Mouse (Mus musculus) gastrocnemius, adult 8-10 months (tissue): ENCODE measurements at regions not wholly inside any gene's neighbourhood (a gene's known extent, or its start where the extent isn't known, plus 50 kb on each side); places are given as distances from the start of the nearest gene placed in this dataset.

Experiments
- DNase-seq, 2 experiments: peaks; one replicate each; pipeline ENCODE4 v3.0.0; 2022; ENCODE audit warnings: low spot score in 2 of 2

DNA sequence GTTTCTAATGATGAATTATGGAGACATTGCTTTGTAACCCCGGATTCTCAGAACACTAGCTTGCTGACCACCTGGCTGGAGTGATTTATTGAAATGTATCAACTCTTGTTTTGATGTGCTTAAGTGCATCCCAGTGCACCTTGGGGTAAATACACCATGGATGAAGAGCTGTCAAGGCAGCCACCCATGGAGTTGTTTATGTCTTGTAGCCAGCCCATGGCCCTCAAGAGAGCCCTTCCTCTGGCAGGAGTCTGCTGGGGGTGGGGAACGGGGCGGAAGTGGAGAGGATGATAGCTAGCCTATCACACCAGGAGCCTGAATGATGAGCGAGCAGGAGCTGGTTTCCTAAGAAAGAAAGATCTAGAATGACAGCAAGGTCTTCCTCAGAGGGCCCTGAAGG is 128.6 kb upstream of the A1bg start:
- no peak for DNase-seq

DNA sequence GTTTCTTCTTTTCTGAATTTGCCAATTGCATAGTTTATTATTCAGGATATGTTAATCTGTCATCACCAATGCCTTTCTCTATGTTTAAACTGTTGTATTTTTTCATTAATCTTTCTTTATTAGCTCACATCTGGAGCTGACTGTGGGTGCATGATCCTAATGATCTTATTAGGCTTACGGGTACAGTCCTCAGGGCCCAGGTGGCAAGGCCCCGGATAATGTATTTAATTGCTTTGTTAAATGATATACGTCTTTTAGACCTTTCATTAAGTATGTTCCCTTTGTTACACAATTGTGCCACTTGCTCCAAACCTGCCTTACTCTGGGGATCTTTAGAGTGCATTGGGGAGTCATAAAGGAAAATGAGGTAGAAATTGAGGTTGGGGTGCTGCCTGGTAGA is 86.7 kb upstream of the A1bg start:
- DNase-seq: no peak

DNA sequence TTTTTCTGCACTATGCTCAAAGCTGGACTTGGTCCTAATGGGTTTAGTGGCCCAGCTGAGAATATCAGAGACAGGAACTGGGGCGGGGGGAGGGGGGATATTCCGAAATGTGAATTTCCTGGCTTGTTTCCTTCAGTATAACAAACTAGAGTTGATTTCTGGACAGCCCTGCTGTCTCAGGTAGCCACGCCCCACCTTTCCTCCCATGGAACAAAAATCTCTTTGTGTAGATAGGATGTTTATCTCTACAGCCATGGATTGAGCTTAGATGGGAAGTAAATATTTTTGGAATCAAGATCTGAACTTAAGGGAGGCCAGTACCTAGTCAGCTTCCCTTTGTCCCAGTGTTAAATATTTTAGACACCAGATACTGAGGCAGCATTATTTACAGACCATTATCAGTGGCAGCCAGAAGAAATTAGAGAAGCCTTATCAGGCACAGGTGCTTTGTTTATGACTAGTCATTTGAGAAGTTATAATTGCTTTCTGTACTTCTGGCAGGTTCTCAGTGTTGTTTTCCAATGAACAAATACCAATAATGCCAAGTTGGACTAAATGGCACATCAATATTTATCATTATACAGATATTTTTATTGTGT is 84.7 kb upstream of the A1bg start:
- DNase-seq: no peak

DNA sequence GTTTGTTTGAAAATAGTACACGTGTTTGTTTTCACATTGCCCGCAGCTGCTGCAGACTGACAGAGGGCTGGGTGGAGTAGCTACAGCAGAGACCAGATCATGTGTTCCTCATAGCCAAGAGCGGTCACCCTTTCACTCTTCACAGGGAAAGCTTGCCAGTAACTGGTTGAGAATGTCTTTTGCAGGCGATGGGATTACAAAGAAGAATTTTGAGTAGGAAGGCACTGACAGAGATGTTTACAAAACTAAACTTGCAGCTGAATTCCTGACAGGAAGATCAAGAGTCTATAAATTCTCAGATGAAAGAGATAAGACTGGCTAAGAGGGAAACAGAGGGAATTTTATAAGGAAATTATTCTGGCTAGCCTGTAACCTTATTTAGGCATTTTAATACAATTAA is 83.8 kb upstream of the A1bg start:
- DNase-seq: no peak

DNA sequence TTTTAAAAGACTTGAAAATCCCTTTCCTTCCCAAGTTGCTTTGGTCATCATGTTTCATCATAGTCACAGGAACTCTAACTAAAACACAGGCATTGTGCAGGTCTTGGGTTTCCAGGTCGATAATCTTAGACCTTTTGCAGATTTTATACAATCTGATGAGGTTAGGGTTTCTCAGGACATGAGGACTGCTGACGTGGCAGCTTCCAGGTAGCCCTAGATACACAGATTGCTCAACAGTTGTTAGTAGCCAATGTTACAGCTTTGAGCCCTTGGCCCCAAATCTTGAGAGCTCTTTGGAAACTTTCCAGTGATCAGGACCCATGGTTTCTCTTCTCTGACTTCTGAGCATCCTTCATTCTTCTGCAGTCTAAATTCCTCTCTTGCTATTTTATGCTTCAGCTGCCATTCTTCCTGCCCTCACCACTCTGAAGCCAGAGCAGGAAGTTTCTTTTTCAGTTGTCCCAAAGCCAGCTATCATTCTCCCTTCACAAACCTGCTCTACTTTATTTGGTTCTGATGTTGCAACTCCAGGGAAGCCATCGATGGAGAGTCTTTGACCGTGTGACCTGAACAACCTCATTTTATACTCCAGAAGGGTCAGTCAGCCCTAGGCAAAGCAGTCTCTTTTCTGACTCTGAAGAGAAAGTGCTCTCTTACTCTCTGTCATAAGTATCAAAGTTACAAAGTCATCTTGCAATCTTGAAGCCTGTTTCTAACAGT is 71.3 kb upstream of the A1bg start:
- no peak for DNase-seq

DNA sequence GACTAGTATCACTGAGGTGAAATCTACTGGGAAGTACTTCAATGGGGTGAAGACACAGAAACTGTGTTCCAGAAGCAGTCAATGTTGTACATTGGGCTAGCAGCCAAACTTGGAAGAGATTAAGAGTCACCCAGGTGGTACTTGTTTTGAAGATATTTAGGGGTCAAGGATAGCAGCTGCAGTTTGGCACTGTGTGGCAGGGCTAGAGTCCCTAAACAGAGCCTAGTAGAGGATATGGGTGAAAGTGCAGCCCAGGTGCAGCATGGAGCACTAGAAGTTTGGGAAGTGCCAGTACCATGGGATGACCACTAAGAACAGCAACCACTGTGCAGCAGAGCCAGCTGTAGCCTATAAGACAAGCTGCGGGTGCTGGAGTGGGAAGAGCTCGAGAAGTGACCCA is 70.6 kb upstream of the A1bg start:
- DNase-seq: no peak

DNA sequence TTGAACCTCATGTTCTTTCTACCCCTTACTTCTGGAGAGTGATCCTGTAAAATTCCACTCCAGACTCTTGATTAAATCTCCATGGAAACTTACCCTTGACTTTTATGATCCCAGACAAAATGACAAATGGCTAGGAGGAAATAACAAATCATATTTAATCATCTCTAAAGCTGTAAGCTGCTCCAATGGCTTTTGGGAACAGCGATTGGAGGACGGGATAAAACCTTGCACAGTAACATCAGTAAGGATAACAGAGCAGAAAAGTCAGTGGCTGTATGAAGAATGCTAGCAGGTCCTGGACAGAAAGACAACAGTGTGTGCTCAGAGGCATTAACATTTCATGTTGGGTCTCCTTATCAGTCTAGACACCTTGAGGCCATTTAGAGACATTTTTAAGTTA is 59.8 kb upstream of the A1bg start:
- DNase-seq: no peak
